Mouse (Mus musculus): Measurements from ENCODE around the gene Crcp.

- no peak for TF ChIP-seq CTCF (conservative IDR thresholded peaks at IDR 0.05; ENCODE audit: low read length)
- no peak for TF ChIP-seq NANOG (IDR thresholded peaks at IDR 0.05; ENCODE audit: borderline replicate concordance, low read length)
- no peak for TF ChIP-seq POU5F1 (IDR thresholded peaks at IDR 0.05; ENCODE audit: borderline replicate concordance, low read length)
These were observed 43.9 kb downstream of the Crcp start, which contains the start of gene Tpst1 for GRCm38 (mm10) chr5:130073026-130073425.
